Mouse (Mus musculus): ENCODE data around the gene Ifrd2.

GRCm38 (mm10) chr9:107637070-107637469, 49.6 kb downstream of the Ifrd2 start:
- TF ChIP-seq HCFC1 (IDR thresholded peaks at IDR 0.05; ENCODE audit: borderline replicate concordance, insufficient read depth, low read length) = no peak
- no peak for TF ChIP-seq ZNF384 (IDR thresholded peaks at IDR 0.05; ENCODE audit: low read depth, low read length)
- TF ChIP-seq ZC3H11A (IDR thresholded peaks at IDR 0.05; ENCODE audit: borderline replicate concordance, low read depth, low read length) = no peak
- no peak for TF ChIP-seq CHD2 (IDR thresholded peaks at IDR 0.05; ENCODE audit: low read depth, low read length)

Data from ES-E14 (cell line).